9 mouse cellular contexts compared by ENCODE assay signal in genomic region chr19:28628416-28628815, GRCm38 (mm10). TPM values are rescaled to one million over a fixed set of nuclear protein-coding genes. Genes with fewer than 3 reads are reported as not detected.
DNase-seq lines count a peak whose midpoint lies in the region; ATAC-seq and TF ChIP-seq lines count a peak whose summit lies in the region.
"Had no signal": no experiment of that assay in that cellular context is flagged by ENCODE, and none has a peak within 500 bp of the region (broad histone marks: within the 10 kb centered on the region; RNA-seq: fewer than 3 reads in every experiment).

No protein-coding gene starts in this region.

- no peaks in the 10 kb centered on the region; the same call in 1 of the 2 replicates for H3K4me1 ChIP-seq in heart, adult 2 months (ENCODE audit: control insufficient read depth, insufficient read depth, low read length)
- H3K4me1 ChIP-seq in neural tube, embryonic 15.5 days = no peaks in the 10 kb centered on the region; the same call in 1 of the 2 replicates

- WGBS in heart, adult 2 months = 40% methylated on average over 8 of the region's 8 CpGs
- 49% methylated on average over 8 of the region's 8 CpGs for WGBS in neural tube, embryonic 15.5 days

- peak; percentile 70 for TF ChIP-seq CTCF in heart, adult 2 months (IDR thresholded peaks at IDR 0.05)

- DNase-seq in heart, adult 2 months = no peak
- no peak for DNase-seq in heart, adult 9 months (ENCODE audit: low spot score in 2 of 2)
- DNase-seq in thymus, postnatal 0 days (ENCODE audit: low spot score) = peak; percentile 6
- DNase-seq in thymus, postnatal 14 days = no peak
- DNase-seq in induced T-regulatory cell, adult 2 months (ENCODE audit: low read depth) = peak; percentile 30
- DNase-seq in urinary bladder, postnatal 4 days (ENCODE audit: low spot score in 2 of 2) = no peak
- DNase-seq in urinary bladder, postnatal 14 days (ENCODE audit: low spot score) = no peak

- no peak for TF ChIP-seq EP300 in heart, adult 2 months (IDR thresholded peaks at IDR 0.05; ENCODE audit: insufficient read depth, low read depth, low read length)

- intact Hi-C loops in heart, adult 2 months (cut with DNase I) = loop anchor here (10.0 kb wide), 1 partner anchor 464 kb away; no protein-coding TSS in a partner anchor

- no peaks in the 10 kb centered on the region for H3K9me3 ChIP-seq in neural tube, embryonic 15.5 days (replicated peaks)

- ATAC-seq in neural tube, embryonic 15.5 days (ENCODE audit: low FRiP score) = peak; percentile 47; the same call in 1 of the 2 replicates

- no peak for TF ChIP-seq POLR2A in heart, adult 2 months (IDR thresholded peaks at IDR 0.05; ENCODE audit: insufficient read depth, low read depth, low read length)

- no peaks in the 10 kb centered on the region for H3K36me3 ChIP-seq in heart, adult 2 months (ENCODE audit: control insufficient read depth, insufficient read depth, low read length)
- no peaks in the 10 kb centered on the region for H3K36me3 ChIP-seq in neural tube, embryonic 15.5 days

- H3K27ac ChIP-seq in heart, adult 2 months = no peak overlapping the region
- no peak overlapping the region for H3K27ac ChIP-seq in neural tube, embryonic 15.5 days (replicated peaks)

- no peak overlapping the region for H3K4me3 ChIP-seq in heart, adult 2 months
- no peak overlapping the region for H3K4me3 ChIP-seq in neural tube, embryonic 15.5 days (replicated peaks)
- H3K4me3 ChIP-seq: myocyte had no signal

- no peaks in the 10 kb centered on the region for H3K79me2 ChIP-seq in heart, adult 2 months (replicated peaks; ENCODE audit: control insufficient read depth, insufficient read depth, low read length)

- H3K27me3 ChIP-seq in heart, adult 2 months (ENCODE audit: control insufficient read depth, insufficient read depth, low read length) = no peaks in the 10 kb centered on the region
- no peaks in the 10 kb centered on the region for H3K27me3 ChIP-seq in neural tube, embryonic 15.5 days (replicated peaks)

- H3K4me2 ChIP-seq in neural tube, embryonic 15.5 days = peak overlapping the region; percentile 38

- no peak overlapping the region for H3K9ac ChIP-seq in heart, adult 2 months (ENCODE audit: low read depth, low read length)
- no peak overlapping the region for H3K9ac ChIP-seq in neural tube, embryonic 15.5 days (replicated peaks)

RNA-seq across cellular contexts. Expression of gene Glis3, which starts 51.5 kb away (rescaled TPM):
- total RNA-seq in heart, adult 2 months (2021) = 1 to 10 TPM; 1.1 to 1.3 TPM
- polyA plus RNA-seq in heart, adult 2 months (2012; rRNA removed) = 0.50 and 0.55 TPM in 2 replicates
- 0.28 and 0.59 TPM in 2 replicates for polyA plus RNA-seq in thymus, postnatal 0 days (2015; fragmentation: Nextera tagmentation; extraction: Ambion mirVana)
- polyA plus RNA-seq in neural tube, embryonic 15.5 days (2015; fragmentation: Nextera tagmentation; extraction: Ambion mirVana) = 1.8 and 2.5 TPM in 2 replicates

Comparison
In these comparisons a context has a peak if more than half of its experiments do, and no peak if none do; other contexts are left out.
1. DNase-seq: peak in thymus, postnatal 0 days (single experiment) and induced T-regulatory cell, adult 2 months (single experiment); none in heart, adult 2 months (0 of 2), heart, adult 9 months (0 of 2), thymus, postnatal 14 days (single experiment), urinary bladder, postnatal 4 days (0 of 2) and urinary bladder, postnatal 14 days (single experiment).